Mouse (Mus musculus) kidney, embryonic 16.5 days (tissue): ENCODE results near the gene Raver1. TPM values are rescaled to one million over a fixed set of nuclear protein-coding genes. Genes with fewer than 3 reads are reported as not detected.
A peak's percentile ranks its signal among the peaks of the same experiment; 100 is the strongest.
"Not testable (repeated sequence)": the region's sequence is repeated elsewhere in the genome, so short reads cannot be mapped to it uniquely, and the experiment has no call there.

Experiments
- ATAC-seq: fragments of 200-750 bp; cut with Nextera tagmentation; 2 replicates; pipeline ENCODE4 v1.8.0; 2017; ENCODE audit warnings: moderate TSS enrichment; ENCODE audit not compliant: low FRiP score, low TSS enrichment
- H3K27ac ChIP-seq: fragments of 300-500 bp; sonication (generic); 2 replicates; pipeline ENCODE4 v1.5.1; 2014; ENCODE audit warnings: low read length
- H3K27me3 ChIP-seq: fragments of 300-500 bp; sonication (generic); 2 replicates; pipeline ENCODE4 v1.6.1; 2014; ENCODE audit warnings: low read length, control low read depth, mixed read lengths; ENCODE audit not compliant: insufficient read depth
- H3K36me3 ChIP-seq: fragments of 300-500 bp; sonication (generic); 2 replicates; pipeline ENCODE4 v1.6.1; 2014; ENCODE audit warnings: low read length, control low read depth, mixed read lengths; ENCODE audit not compliant: insufficient read depth
- H3K4me1 ChIP-seq: fragments of 300-500 bp; sonication (generic); 2 replicates; pipeline ENCODE4 v1.6.1; 2014; ENCODE audit warnings: low read length, control low read depth, mixed read lengths; ENCODE audit not compliant: insufficient read depth
- H3K4me2 ChIP-seq: fragments of 300-500 bp; sonication (generic); replicated peaks from 2 replicates; pipeline ENCODE4 v1.6.1; 2014; ENCODE audit warnings: low read depth, low read length
- H3K4me3 ChIP-seq: fragments of 300-500 bp; sonication (generic); 2 replicates; pipeline ENCODE4 v1.5.1; 2014; ENCODE audit warnings: mild to moderate bottlenecking, low read length
- H3K9ac ChIP-seq: fragments of 300-500 bp; sonication (generic); replicated peaks from 2 replicates; pipeline ENCODE4 v1.6.1; 2014; ENCODE audit warnings: low read length
- H3K9me3 ChIP-seq: fragments of 300-500 bp; sonication (generic); 2 replicates; pipeline ENCODE4 v1.6.1; 2016; ENCODE audit warnings: low read length, control low read depth
- WGBS: fragments of 180-500 bp; shearing (Covaris S2); extraction: QIAGEN DNeasy Blood & Tissue Kit; methylation state at CpG from one replicate; pipeline ENCODE4 v1.1.7; 2014; 5-methylcytosine and 5-hydroxymethylcytosine counted together
- polyA plus RNA-seq: library from polyadenylated mRNA; unstranded; fragments of >200 nt; fragmentation: Nextera tagmentation; extraction: Ambion mirVana; gene quantifications from 2 replicates; pipeline ENCODE4 v1.2.1, GENCODE M21; 2015

The Raver1 gene
- polyA plus RNA-seq, 1 experiment from 2014 or later: 66.8 TPM

DNA sequence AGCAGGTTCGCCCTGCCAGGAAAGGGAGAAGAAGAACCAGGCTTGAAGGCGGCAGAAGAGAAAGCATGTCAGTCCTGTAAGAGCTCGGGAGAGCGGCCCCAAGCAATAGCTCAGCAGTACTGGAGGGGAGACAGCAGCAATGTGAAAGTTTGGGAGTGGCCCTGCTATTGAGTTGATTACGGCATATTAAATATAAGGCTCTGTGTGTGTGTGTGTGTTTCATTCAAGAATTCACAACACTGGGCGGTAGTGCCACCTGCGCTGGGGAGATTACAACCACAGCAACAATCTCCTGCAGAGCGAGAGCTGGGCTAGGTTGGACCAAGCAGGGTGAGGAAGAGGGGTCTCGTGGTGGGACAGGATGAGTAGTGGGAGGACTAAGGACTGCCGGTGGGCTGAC, 40.2 kb downstream of the Raver1 start:
- no peak for ATAC-seq
- WGBS: 65% methylated on average over 10 of the region's 10 CpGs
- H3K4me2 ChIP-seq: no peak overlapping the region
- H3K4me3 ChIP-seq: no peak overlapping the region
- no peak overlapping the region for H3K9ac ChIP-seq
- H3K27me3 ChIP-seq: no peaks in the 10 kb centered on the region
- no peaks in the 10 kb centered on the region for H3K9me3 ChIP-seq
- no peaks in the 10 kb centered on the region for H3K36me3 ChIP-seq
- H3K27ac ChIP-seq: no peak overlapping the region
- no peaks in the 10 kb centered on the region for H3K4me1 ChIP-seq

DNA sequence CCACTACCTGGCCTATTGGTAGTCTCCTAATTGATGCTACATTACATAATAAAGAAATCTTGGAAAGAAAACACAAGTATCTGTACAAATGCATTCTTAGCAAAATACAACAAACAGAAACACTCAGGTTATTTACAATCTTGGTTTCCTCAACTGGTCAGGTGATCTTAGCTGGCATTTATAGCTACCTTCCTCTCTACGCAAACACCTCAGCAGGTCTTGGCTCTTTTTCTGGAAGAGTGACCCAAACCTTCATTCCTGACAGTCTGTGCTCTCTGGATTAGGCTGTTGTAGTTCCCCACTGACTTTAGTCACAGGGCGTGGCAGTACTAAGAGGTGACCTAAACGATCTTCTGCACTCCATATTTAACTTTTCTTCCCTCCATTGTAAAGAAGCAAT, 46.6 kb downstream of the Raver1 start:
- 73% methylated on average over 3 of the region's 3 CpGs for WGBS
- H3K27me3 ChIP-seq: no peaks in the 10 kb centered on the region
- H3K9ac ChIP-seq: no peak overlapping the region

DNA sequence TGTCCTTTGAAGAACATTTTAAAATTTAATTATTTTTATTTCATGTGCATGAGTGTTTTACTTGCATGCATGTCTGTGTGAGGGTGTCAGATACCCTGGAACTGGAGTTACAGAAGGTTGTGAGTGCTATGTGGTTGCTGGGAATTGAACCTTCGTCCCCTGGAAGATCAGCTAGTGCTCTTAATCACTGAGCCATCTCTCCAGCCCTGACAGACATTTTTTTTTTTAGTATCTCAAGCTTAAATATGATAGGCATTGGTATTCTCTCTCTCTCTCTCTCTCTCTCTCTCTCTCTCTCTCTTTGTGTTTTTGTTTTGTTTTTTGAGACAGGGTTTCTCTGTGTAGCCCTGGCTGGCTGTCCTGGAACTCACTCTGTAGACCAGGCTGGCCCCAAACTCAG, 47.0 kb downstream of the Raver1 start:
- not testable (repeated sequence) for H3K9me3 ChIP-seq, H3K4me1 ChIP-seq, H3K27me3 ChIP-seq, H3K36me3 ChIP-seq, H3K27ac ChIP-seq, H3K4me2 ChIP-seq, ATAC-seq, H3K4me3 ChIP-seq, H3K9ac ChIP-seq
- WGBS: 37% methylated on average over 1 of the region's 1 CpGs

More for the DNA sequence above, 46.6 kb downstream of the Raver1 start:
- Histone ChIP-seq H3K4me2 (no peak overlapping the region), H3K27ac (no peak overlapping the region), H3K4me3 (no peak overlapping the region), H3K4me1 (0 out of 2 replicates have a peak, but pooled peaks cover 2% of the 10 kb centered on the region), H3K9me3 (no peaks in the 10 kb centered on the region), H3K36me3 (no peaks in the 10 kb centered on the region)
- no peak for ATAC-seq

DNA sequence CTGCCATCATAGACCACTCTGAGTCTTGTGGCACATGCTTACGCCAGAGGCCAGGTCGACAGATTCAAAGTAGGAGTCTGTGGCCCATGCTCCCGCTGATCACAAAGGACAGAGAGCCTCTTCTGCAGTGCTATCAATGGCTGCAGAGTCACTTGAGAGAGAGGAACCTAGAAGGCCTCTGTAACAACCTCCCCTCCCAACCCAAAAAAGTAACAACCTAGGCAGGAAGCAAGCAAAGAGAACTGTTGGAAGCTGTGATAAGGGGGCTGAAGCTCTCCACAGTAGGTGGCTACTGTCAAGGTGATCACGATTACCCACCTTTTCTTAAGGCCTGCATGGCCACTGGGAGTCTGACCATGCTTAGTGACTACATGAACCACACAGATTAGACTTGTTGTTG, 48.2 kb downstream of the Raver1 start:
- Histone ChIP-seq H3K9ac (no peak overlapping the region), H3K4me1 (0 out of 2 replicates have a peak, but pooled peaks cover 2% of the 10 kb centered on the region), H3K4me2 (no peak overlapping the region), H3K9me3 (no peaks in the 10 kb centered on the region), H3K4me3 (no peak overlapping the region), H3K27me3 (peaks cover 12% of the 10 kb centered on the region), H3K27ac (no peak overlapping the region), H3K36me3 (no peaks in the 10 kb centered on the region)
- no peak for ATAC-seq
- 87% methylated on average over 4 of the region's 4 CpGs for whole genome bisulfite sequencing

DNA sequence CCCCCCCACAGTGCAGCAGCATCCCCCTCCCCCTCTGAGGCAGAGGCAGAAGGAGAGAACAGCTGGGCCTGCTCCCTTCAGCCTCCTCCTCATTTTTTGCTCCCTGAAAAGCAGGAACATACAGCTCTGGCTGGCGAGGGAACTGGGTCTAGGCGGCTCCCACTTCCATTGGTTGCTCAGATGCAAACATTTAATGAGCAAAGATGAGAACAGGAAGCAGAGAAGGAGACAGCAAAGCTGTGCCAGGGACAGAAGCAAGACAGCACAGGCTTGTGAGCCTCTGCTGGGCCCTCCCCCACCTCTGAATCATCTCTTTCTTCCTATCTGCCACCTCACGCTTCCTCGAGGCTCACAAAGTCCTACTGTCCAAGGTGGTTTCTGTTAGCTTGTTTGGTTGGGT, 50.5 kb downstream of the Raver1 start:
- H3K4me3 ChIP-seq: no peak overlapping the region

DNA sequence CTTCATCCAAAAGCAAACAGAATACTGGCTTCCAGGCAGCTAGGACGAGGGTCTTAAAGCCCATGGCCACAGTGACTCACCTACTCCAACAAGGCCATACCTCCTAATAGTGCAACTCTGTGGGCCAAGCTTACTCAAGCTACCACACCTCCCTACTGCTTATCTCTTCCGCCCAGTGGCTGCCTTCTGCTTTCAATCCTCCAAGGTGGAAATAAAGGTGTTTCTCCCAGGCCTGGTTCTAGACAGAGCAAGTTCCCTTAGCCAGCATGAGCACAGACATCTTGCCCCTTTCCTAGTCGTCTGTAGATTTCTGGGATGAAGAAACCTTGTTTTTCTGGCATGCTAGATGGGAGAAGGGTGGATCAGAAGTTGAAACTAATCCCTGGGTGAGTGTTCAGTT, 52.0 kb downstream of the Raver1 start:
- Histone ChIP-seq H3K4me1 (peaks cover 29% of the 10 kb centered on the region; the same call in 1 of the 2 replicates), H3K4me3 (no peak overlapping the region), H3K27me3 (peaks cover 50% of the 10 kb centered on the region), H3K9me3 (no peaks in the 10 kb centered on the region), H3K4me2 (no peak overlapping the region), H3K27ac (no peak overlapping the region), H3K36me3 (no peaks in the 10 kb centered on the region), H3K9ac (no peak overlapping the region)
- WGBS: 79% methylated on average over 3 of the region's 3 CpGs
- ATAC-seq: no peak

More for the DNA sequence above, 50.5 kb downstream of the Raver1 start:
- Histone ChIP-seq H3K9me3 (no peaks in the 10 kb centered on the region), H3K4me1 (peaks cover 19% of the 10 kb centered on the region; the same call in 1 of the 2 replicates), H3K4me2 (no peak overlapping the region), H3K9ac (no peak overlapping the region), H3K27me3 (peaks cover 35% of the 10 kb centered on the region), H3K27ac (no peak overlapping the region), H3K36me3 (no peaks in the 10 kb centered on the region)
- WGBS: 40% methylated on average over 4 of the region's 4 CpGs
- ATAC-seq: peak; percentile 31; the same call in 1 of the 2 replicates

DNA sequence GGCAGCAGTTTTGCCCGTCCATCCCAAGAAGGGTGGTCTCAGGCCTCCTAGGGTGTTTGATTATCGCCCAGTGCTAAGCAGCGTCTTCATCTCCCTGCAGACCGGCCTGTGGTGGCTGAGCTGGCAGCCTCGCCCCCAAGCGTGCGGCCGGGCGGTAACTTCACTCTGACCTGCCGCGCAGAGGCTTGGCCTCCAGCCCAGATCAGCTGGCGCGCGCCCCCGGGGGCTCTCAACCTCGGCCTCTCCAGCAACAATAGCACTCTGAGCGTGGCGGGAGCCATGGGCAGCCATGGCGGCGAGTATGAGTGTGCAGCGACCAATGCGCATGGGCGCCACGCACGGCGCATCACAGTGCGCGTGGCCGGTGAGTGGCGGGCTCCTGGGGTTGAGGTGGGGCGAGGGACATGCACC, 54.3 kb downstream of the Raver1 start:
- peak overlapping the region; percentile 28; the same call in 1 of the 2 replicates for H3K9ac ChIP-seq

DNA sequence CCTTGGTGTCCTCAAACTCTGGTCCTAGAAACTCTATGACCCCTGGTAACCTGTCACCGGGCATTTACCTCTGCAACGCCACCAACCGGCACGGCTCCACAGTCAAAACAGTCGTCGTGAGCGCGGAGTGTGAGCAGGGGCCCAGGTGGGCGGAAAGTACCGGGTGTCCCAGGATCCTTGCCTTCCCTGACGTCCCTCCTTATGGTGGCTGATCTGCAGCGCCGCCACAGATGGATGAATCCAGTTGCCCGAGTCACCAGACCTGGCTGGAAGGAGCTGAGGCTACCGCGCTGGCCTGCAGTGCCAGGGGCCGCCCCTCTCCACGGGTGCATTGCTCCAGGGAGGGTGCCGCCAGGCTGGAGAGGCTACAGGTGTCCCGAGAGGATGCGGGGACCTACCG, 55.1 kb downstream of the Raver1 start:
- H3K4me1 ChIP-seq: peaks cover 53% of the 10 kb centered on the region
- H3K9me3 ChIP-seq: no peaks in the 10 kb centered on the region
- 1% methylated on average over 22 of the region's 22 CpGs for WGBS
- H3K36me3 ChIP-seq: no peaks in the 10 kb centered on the region
- H3K27ac ChIP-seq: no peak overlapping the region
- peak overlapping the region; percentile 14 for H3K4me3 ChIP-seq
- H3K9ac ChIP-seq: no peak overlapping the region
- H3K27me3 ChIP-seq: peaks cover 77% of the 10 kb centered on the region
- H3K4me2 ChIP-seq: peak overlapping the region; percentile 56
- ATAC-seq: no peak

More for the DNA sequence above, 54.3 kb downstream of the Raver1 start:
- Histone ChIP-seq H3K27me3 (peaks cover 68% of the 10 kb centered on the region), H3K4me1 (peaks cover 44% of the 10 kb centered on the region), H3K36me3 (no peaks in the 10 kb centered on the region), H3K4me3 (peak overlapping the region; percentile 39), H3K4me2 (peak overlapping the region; percentile 56), H3K9me3 (no peaks in the 10 kb centered on the region), H3K27ac (no peak overlapping the region)
- 1% methylated on average over 31 of the region's 31 CpGs for WGBS
- ATAC-seq: 0 out of 2 replicates have a peak, but pooled peaks have one; percentile 10

DNA sequence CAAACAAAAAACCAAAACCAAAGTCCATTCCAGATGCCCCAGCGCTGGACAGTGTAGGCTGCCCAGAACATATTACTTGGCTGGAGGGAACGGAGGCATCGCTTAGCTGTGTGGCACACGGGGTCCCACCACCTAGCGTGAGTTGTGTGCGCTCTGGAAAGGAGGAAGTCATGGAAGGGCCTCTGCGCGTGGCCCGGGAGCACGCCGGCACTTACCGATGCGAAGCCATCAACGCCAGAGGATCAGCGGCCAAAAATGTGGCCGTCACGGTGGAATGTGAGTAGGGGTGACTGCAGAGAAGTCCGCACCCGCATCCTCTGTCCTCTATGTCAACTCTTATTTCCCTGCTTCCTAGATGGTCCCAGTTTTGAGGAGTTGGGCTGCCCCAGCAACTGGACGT, 55.6 kb downstream of the Raver1 start:
- H3K9ac ChIP-seq: no peak overlapping the region
- peaks cover 57% of the 10 kb centered on the region for H3K4me1 ChIP-seq
- no peaks in the 10 kb centered on the region for H3K36me3 ChIP-seq
- peak overlapping the region; percentile 56; the same call in 1 of the 2 replicates for H3K4me2 ChIP-seq
- H3K9me3 ChIP-seq: no peaks in the 10 kb centered on the region
- ATAC-seq: no peak
- no peak overlapping the region for H3K27ac ChIP-seq
- H3K4me3 ChIP-seq: peak overlapping the region; percentile 14; the same call in 1 of the 2 replicates
- peaks cover 77% of the 10 kb centered on the region for H3K27me3 ChIP-seq
- WGBS: 9% methylated on average over 20 of the region's 20 CpGs

DNA sequence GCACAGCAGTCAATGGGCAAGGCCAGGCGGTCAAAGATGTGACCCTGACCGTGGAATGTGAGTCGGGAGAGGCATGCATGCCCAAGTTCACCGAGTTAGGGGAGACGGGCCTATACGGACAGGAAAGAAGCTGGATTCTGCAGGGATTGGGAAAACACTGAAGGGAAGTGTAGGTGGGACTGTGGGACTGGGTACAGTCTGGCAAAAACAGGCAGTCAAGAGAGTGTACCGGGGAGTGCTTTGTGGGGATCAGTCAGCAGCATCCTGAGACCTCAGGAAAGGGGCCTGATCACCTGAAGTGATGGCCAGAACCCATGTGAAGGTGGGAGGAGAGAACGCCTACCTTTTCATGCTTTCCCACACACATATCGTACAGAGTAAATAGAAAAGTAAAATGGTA, 56.2 kb downstream of the Raver1 start:
- H3K9me3 ChIP-seq: no peaks in the 10 kb centered on the region

More for the DNA sequence above, 56.2 kb downstream of the Raver1 start:
- WGBS: 27% methylated on average over 9 of the region's 9 CpGs
- no peak overlapping the region for H3K4me3 ChIP-seq
- no peak overlapping the region for H3K4me2 ChIP-seq
- H3K27ac ChIP-seq: no peak overlapping the region
- H3K9ac ChIP-seq: no peak overlapping the region
- H3K36me3 ChIP-seq: no peaks in the 10 kb centered on the region
- ATAC-seq: no peak
- H3K27me3 ChIP-seq: peaks cover 77% of the 10 kb centered on the region
- H3K4me1 ChIP-seq: peaks cover 55% of the 10 kb centered on the region
